Mouse (Mus musculus): ENCODE results near the gene Cpne5. TPM values are rescaled to one million over a fixed set of nuclear protein-coding genes. Genes with fewer than 3 reads are reported as not detected.

Gene Cpne5
- total RNA-seq, 1 experiment from 2014 or later = 1.4 TPM

GRCm38 (mm10) chr17:29216078-29216477 is 21.9 kb downstream of the Cpne5 start:
- ATAC-seq (ENCODE audit: extremely low read depth, insufficient number of reproducible peaks, low FRiP score, poor library complexity, severe bottlenecking) = no peak

GRCm38 (mm10) chr17:29214655-29215054 is 23.3 kb downstream of the Cpne5 start:
- ATAC-seq (ENCODE audit: extremely low read depth, insufficient number of reproducible peaks, low FRiP score, poor library complexity, severe bottlenecking) = no peak

- no peak for ATAC-seq (ENCODE audit: extremely low read depth, insufficient number of reproducible peaks, low FRiP score, poor library complexity, severe bottlenecking)
Measured at GRCm38 (mm10) chr17:29214193-29214456, 23.8 kb downstream of the Cpne5 start.

GRCm38 (mm10) chr17:29213381-29214192 is 24.4 kb downstream of the Cpne5 start:
- no peak for ATAC-seq (ENCODE audit: extremely low read depth, insufficient number of reproducible peaks, low FRiP score, poor library complexity, severe bottlenecking)

GRCm38 (mm10) chr17:29211836-29212235 is 26.1 kb downstream of the Cpne5 start:
- ATAC-seq (ENCODE audit: extremely low read depth, insufficient number of reproducible peaks, low FRiP score, poor library complexity, severe bottlenecking) = no peak

GRCm38 (mm10) chr17:29210037-29210436 is 27.9 kb downstream of the Cpne5 start:
- ATAC-seq (ENCODE audit: extremely low read depth, insufficient number of reproducible peaks, low FRiP score, poor library complexity, severe bottlenecking) = no peak

- no peak for ATAC-seq (ENCODE audit: extremely low read depth, insufficient number of reproducible peaks, low FRiP score, poor library complexity, severe bottlenecking)
Measured at GRCm38 (mm10) chr17:29206052-29206451, 31.9 kb downstream of the Cpne5 start.

- ATAC-seq (ENCODE audit: extremely low read depth, insufficient number of reproducible peaks, low FRiP score, poor library complexity, severe bottlenecking) = no peak
Measured at GRCm38 (mm10) chr17:29202604-29203003, 35.4 kb downstream of the Cpne5 start.

GRCm38 (mm10) chr17:29199821-29200220 is 38.1 kb downstream of the Cpne5 start:
- ATAC-seq (ENCODE audit: extremely low read depth, insufficient number of reproducible peaks, low FRiP score, poor library complexity, severe bottlenecking) = no peak

GRCm38 (mm10) chr17:29199151-29199800 is 38.7 kb downstream of the Cpne5 start:
- ATAC-seq (ENCODE audit: extremely low read depth, insufficient number of reproducible peaks, low FRiP score, poor library complexity, severe bottlenecking) = no peak

- no peak for ATAC-seq (ENCODE audit: extremely low read depth, insufficient number of reproducible peaks, low FRiP score, poor library complexity, severe bottlenecking)
Measured at GRCm38 (mm10) chr17:29195579-29195978, 42.4 kb downstream of the Cpne5 start.

GRCm38 (mm10) chr17:29188989-29189388 is 49.0 kb downstream of the Cpne5 start:
- ATAC-seq (ENCODE audit: extremely low read depth, insufficient number of reproducible peaks, low FRiP score, poor library complexity, severe bottlenecking) = no peak

- no peak for ATAC-seq (ENCODE audit: extremely low read depth, insufficient number of reproducible peaks, low FRiP score, poor library complexity, severe bottlenecking)
Measured at GRCm38 (mm10) chr17:29186989-29187859, 50.7 kb downstream of the Cpne5 start.

- ATAC-seq (ENCODE audit: extremely low read depth, insufficient number of reproducible peaks, low FRiP score, poor library complexity, severe bottlenecking) = no peak
Measured at GRCm38 (mm10) chr17:29185376-29186046, 52.5 kb downstream of the Cpne5 start.

- ATAC-seq (ENCODE audit: extremely low read depth, insufficient number of reproducible peaks, low FRiP score, poor library complexity, severe bottlenecking) = no peak
Measured at GRCm38 (mm10) chr17:29183162-29183561, 54.8 kb downstream of the Cpne5 start.

GRCm38 (mm10) chr17:29181751-29182150 is 56.2 kb downstream of the Cpne5 start:
- no peak for ATAC-seq (ENCODE audit: extremely low read depth, insufficient number of reproducible peaks, low FRiP score, poor library complexity, severe bottlenecking)

- ATAC-seq (ENCODE audit: extremely low read depth, insufficient number of reproducible peaks, low FRiP score, poor library complexity, severe bottlenecking) = no peak
Measured at GRCm38 (mm10) chr17:29180406-29181127, 57.4 kb downstream of the Cpne5 start.

- ATAC-seq (ENCODE audit: extremely low read depth, insufficient number of reproducible peaks, low FRiP score, poor library complexity, severe bottlenecking) = no peak
Measured at GRCm38 (mm10) chr17:29179917-29180316, 58.0 kb downstream of the Cpne5 start.

Measured in neutrophil, adult 5-6 weeks (primary cell).